21 mouse cellular contexts compared by ENCODE assay signal in the genomic region with DNA sequence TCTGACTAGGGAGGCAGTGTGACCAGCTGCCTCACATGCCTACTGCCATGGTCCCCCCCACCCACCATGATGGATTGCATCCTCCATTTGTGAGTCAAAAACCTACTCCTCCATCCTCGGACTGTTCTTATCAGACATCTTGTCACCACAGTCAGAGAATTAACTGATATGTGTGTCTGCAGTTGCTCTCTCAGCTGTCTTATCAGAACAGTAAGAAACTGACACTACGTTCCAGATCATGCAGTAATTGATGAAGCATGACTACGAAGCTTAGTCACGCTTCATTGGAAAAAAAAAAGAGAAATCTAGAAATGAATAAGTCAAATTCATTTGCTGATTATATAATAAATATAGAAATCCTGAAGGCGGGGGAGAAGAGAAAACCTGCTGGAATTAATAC.
"Had no signal": no experiment of that assay in that cellular context is flagged by ENCODE, and none has a peak within 500 bp of the region (broad histone marks: within the 10 kb centered on the region; RNA-seq: fewer than 3 reads in every experiment).

No protein-coding gene starts in this region.

- DNase-seq: kidney, adult 18-20 months; kidney, adult 9 months; kidney, postnatal 25 days; left cerebral cortex, postnatal 4 days; liver, postnatal 0 days; lung, embryonic 14.5 days; retina, postnatal 1 day; thymus, postnatal 25 days had no signal

- H3K4me3 ChIP-seq: limb, embryonic 12.5 days; limb, embryonic 15.5 days; midbrain, embryonic 12.5 days; midbrain, embryonic 15.5 days; myocyte; neural tube, embryonic 13.5 days had no signal

- H3K27me3 ChIP-seq: limb, embryonic 12.5 days; limb, embryonic 15.5 days; midbrain, embryonic 12.5 days; midbrain, embryonic 15.5 days; neural tube, embryonic 13.5 days had no signal

- ATAC-seq: inflammation-experienced regulatory T-cells, adult 6 months; intestine, embryonic 16.5 days; liver, postnatal 0 days; lung, postnatal 0 days; midbrain, embryonic 15.5 days had no signal

- H3K4me1 ChIP-seq: limb, embryonic 12.5 days; limb, embryonic 15.5 days; midbrain, embryonic 12.5 days; midbrain, embryonic 15.5 days; neural tube, embryonic 13.5 days had no signal

- H3K4me2 ChIP-seq: limb, embryonic 12.5 days; limb, embryonic 15.5 days; liver, embryonic 11.5 days; lung, embryonic 14.5 days; midbrain, embryonic 12.5 days; midbrain, embryonic 15.5 days; neural tube, embryonic 13.5 days had no signal

- H3K36me3 ChIP-seq: limb, embryonic 12.5 days; midbrain, embryonic 12.5 days; midbrain, embryonic 15.5 days; neural tube, embryonic 13.5 days had no signal

- H3K27ac ChIP-seq: kidney, postnatal 0 days; limb, embryonic 12.5 days; limb, embryonic 15.5 days; liver, embryonic 14.5 days; macrophage; midbrain, embryonic 12.5 days; midbrain, embryonic 15.5 days; neural tube, embryonic 13.5 days had no signal

- H3K9ac ChIP-seq: limb, embryonic 12.5 days; limb, embryonic 15.5 days; liver, embryonic 14.5 days; liver, postnatal 0 days; lung, embryonic 14.5 days; midbrain, embryonic 12.5 days; midbrain, embryonic 15.5 days; neural tube, embryonic 13.5 days had no signal

- H3K9me3 ChIP-seq: limb, embryonic 12.5 days; limb, embryonic 15.5 days; midbrain, embryonic 12.5 days; midbrain, embryonic 15.5 days; neural tube, embryonic 13.5 days had no signal
